Mouse (Mus musculus) embryonic facial prominence, embryonic 11.5 days (tissue): Measurements from ENCODE around the gene Cacna1c. TPM values are rescaled to one million over a fixed set of nuclear protein-coding genes. Genes with fewer than 3 reads are reported as not detected.

Experiments used
- ATAC-seq: fragments of 200-750 bp; cut with Nextera tagmentation; replicated peaks from 2 replicates; pipeline ENCODE4 v1.8.0; 2017; ENCODE audit warnings: low read depth; ENCODE audit not compliant: insufficient number of reproducible peaks, low FRiP score, low TSS enrichment
- DNase-seq: peaks from one replicate; pipeline ENCODE4 v3.0.0-alpha.2; 2015; ENCODE audit warnings: low spot score
- H3K27ac ChIP-seq: fragments of 300-500 bp; sonication (generic); replicated peaks from 2 replicates; pipeline ENCODE4 v1.5.1; 2014; ENCODE audit warnings: mild to moderate bottlenecking, low read depth, low read length, control low read depth
- H3K27me3 ChIP-seq: fragments of 300-500 bp; sonication (generic); 2 replicates; pipeline ENCODE4 v1.6.1; 2014; ENCODE audit warnings: mild to moderate bottlenecking, low read length, moderate library complexity, mixed read lengths; ENCODE audit not compliant: control insufficient read depth, insufficient read depth
- H3K36me3 ChIP-seq: fragments of 300-500 bp; sonication (generic); replicated peaks from 2 replicates; pipeline ENCODE4 v1.6.1; 2014; ENCODE audit warnings: low read depth, mild to moderate bottlenecking, low read length, moderate library complexity, mixed read lengths; ENCODE audit not compliant: control insufficient read depth, insufficient read depth
- H3K4me1 ChIP-seq: fragments of 300-500 bp; sonication (generic); 2 replicates; pipeline ENCODE4 v1.6.1; 2014; ENCODE audit warnings: low read length, mixed read lengths; ENCODE audit not compliant: control insufficient read depth, insufficient read depth
- H3K4me2 ChIP-seq: fragments of 300-500 bp; sonication (generic); 2 replicates; pipeline ENCODE4 v1.6.1; 2014; ENCODE audit warnings: low read depth, mild to moderate bottlenecking, control low read depth, low read length, moderate library complexity
- H3K4me3 ChIP-seq: fragments of 300-500 bp; sonication (generic); 2 replicates; pipeline ENCODE4 v1.5.1; 2014; ENCODE audit warnings: low read depth, low read length, control low read depth
- H3K9ac ChIP-seq: fragments of 300-500 bp; sonication (generic); replicated peaks from 2 replicates; pipeline ENCODE4 v1.6.1; 2014; ENCODE audit warnings: mild to moderate bottlenecking, control low read depth, low read length
- H3K9me3 ChIP-seq: fragments of 300-500 bp; sonication (generic); replicated peaks from 2 replicates; pipeline ENCODE4 v1.6.1; 2016; ENCODE audit warnings: mild to moderate bottlenecking, low read length, inconsistent platforms, mixed read lengths; ENCODE audit not compliant: control insufficient read depth
- WGBS: fragments of 180-500 bp; shearing (Covaris S2); extraction: QIAGEN DNeasy Blood & Tissue Kit; methylation state at CpG from one replicate; pipeline ENCODE4 v1.1.7; 2014; 5-methylcytosine and 5-hydroxymethylcytosine counted together
- polyA plus RNA-seq: library from polyadenylated mRNA; unstranded; fragments of >200 nt; fragmentation: Nextera tagmentation; extraction: Ambion mirVana; gene quantifications from 2 replicates; pipeline ENCODE4 v1.2.1, GENCODE M21; 2014

The Cacna1c gene
- polyA plus RNA-seq, 1 experiment from 2014 or later = 4.3 TPM

- DNase-seq (no peak), ATAC-seq (no peak)
- H3K4me1 ChIP-seq = no peaks in the 10 kb centered on the region
- H3K27ac ChIP-seq = no peak overlapping the region
- H3K9ac ChIP-seq = no peak overlapping the region
- H3K4me2 ChIP-seq = no peak overlapping the region
- no peaks in the 10 kb centered on the region for H3K36me3 ChIP-seq
- H3K9me3 ChIP-seq = no peaks in the 10 kb centered on the region
- H3K27me3 ChIP-seq = no peaks in the 10 kb centered on the region
- H3K4me3 ChIP-seq = no peak overlapping the region
- WGBS = 83% methylated on average over 4 of the region's 4 CpGs
Observed at GRCm38 (mm10) chr6:118968776-118969175, 227.4 kb downstream of the Cacna1c start.

GRCm38 (mm10) chr6:118966904-118967303, 229.3 kb downstream of the Cacna1c start:
- DNase-seq = no peak
- H3K4me2 ChIP-seq = no peak overlapping the region

DNA sequence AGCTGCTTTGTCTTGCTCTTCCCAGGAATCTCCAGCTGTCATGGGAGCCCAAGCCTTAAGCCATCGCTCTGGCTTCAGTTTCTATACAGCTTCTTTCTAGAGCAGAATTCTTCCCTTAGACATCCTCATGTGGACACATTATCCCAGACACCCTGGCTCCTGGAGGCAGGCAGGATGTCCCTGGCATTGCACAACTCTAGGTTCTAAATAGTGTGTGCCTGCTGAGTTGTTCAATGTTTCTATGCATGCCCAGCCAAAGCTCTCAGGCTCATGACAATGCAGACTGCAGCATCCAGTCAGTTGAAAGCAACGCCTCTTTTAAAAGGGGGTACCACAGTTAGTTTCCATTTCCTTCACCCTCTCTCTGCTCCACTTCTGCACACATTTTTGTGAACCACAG, 230.6 kb downstream of the Cacna1c start:
- no peaks in the 10 kb centered on the region for H3K27me3 ChIP-seq
- no peaks in the 10 kb centered on the region for H3K36me3 ChIP-seq
- H3K9me3 ChIP-seq = no peaks in the 10 kb centered on the region
- no peak overlapping the region for H3K4me2 ChIP-seq
- H3K27ac ChIP-seq = no peak overlapping the region
- no peak overlapping the region for H3K4me3 ChIP-seq
- H3K9ac ChIP-seq = no peak overlapping the region
- DNase-seq (no peak), ATAC-seq (no peak)
- H3K4me1 ChIP-seq = no peaks in the 10 kb centered on the region
- 84% methylated on average over 2 of the region's 2 CpGs for WGBS

More at GRCm38 (mm10) chr6:118966904-118967303, 229.3 kb downstream of the Cacna1c start:
- H3K27ac ChIP-seq = no peak overlapping the region
- H3K9me3 ChIP-seq = no peaks in the 10 kb centered on the region
- no peaks in the 10 kb centered on the region for H3K27me3 ChIP-seq
- no peak overlapping the region for H3K4me3 ChIP-seq
- ATAC-seq = no peak
- no peaks in the 10 kb centered on the region for H3K4me1 ChIP-seq
- 91% methylated on average over 4 of the region's 4 CpGs for WGBS
- no peaks in the 10 kb centered on the region for H3K36me3 ChIP-seq
- H3K9ac ChIP-seq = no peak overlapping the region

DNA sequence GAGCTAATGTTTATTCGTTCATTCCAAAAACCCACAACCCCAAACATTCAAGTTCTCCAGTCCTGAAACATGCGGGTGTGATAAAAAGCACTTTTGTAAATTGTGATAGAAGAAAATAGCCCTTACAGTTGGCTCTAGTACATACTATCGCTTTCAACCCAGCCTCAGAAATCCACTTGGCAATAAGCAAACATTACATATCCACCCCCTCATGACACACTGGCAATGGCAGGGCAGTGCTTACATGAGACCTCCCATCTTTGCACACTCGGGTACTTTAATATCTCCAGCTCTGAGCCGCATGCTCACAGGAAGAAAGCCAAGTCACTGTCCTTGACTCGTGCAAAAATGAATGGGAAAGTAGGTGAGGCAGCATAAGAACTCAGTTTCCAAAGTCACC, 232.4 kb downstream of the Cacna1c start:
- DNase-seq (no peak), ATAC-seq (no peak)
- Histone ChIP-seq H3K27ac (no peak overlapping the region), H3K36me3 (no peaks in the 10 kb centered on the region), H3K9me3 (no peaks in the 10 kb centered on the region), H3K27me3 (no peaks in the 10 kb centered on the region), H3K4me1 (no peaks in the 10 kb centered on the region), H3K4me3 (no peak overlapping the region), H3K9ac (no peak overlapping the region), H3K4me2 (no peak overlapping the region)
- 91% methylated on average over 6 of the region's 6 CpGs for WGBS

DNA sequence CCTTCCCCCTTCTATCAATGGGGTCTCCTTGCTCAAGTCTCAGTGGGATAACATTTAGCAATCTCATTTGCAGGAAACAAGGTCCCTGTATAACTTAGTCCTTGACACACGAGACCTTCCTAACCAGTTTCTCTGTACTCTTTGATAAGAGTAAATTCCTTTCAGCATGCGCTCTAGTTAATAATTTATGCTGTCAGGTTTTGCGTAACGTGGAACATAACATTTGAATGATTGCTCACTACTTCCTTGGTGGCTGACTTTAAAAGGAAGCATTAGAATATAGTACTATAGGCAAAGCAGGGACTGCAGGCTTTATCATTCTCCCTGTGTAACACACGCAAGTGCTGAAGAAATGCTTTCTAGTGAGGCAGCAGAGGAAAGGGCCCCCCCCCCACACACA, 232.9 kb downstream of the Cacna1c start:
- Histone ChIP-seq H3K4me2 (no peak overlapping the region), H3K9me3 (no peaks in the 10 kb centered on the region)
- 88% methylated on average over 5 of the region's 5 CpGs for WGBS

GRCm38 (mm10) chr6:118958529-118958928, 237.7 kb downstream of the Cacna1c start:
- WGBS = 89% methylated on average over 9 of the region's 9 CpGs
- Histone ChIP-seq H3K4me2 (no peak overlapping the region), H3K9me3 (no peaks in the 10 kb centered on the region), H3K9ac (no peak overlapping the region), H3K4me3 (no peak overlapping the region), H3K4me1 (no peaks in the 10 kb centered on the region), H3K36me3 (no peaks in the 10 kb centered on the region), H3K27ac (no peak overlapping the region), H3K27me3 (no peaks in the 10 kb centered on the region)
- no peak for ATAC-seq
- DNase-seq = no peak

More for the DNA sequence above, 232.9 kb downstream of the Cacna1c start:
- Histone ChIP-seq H3K9ac (no peak overlapping the region), H3K27ac (no peak overlapping the region), H3K4me1 (no peaks in the 10 kb centered on the region), H3K27me3 (no peaks in the 10 kb centered on the region), H3K4me3 (no peak overlapping the region), H3K36me3 (no peaks in the 10 kb centered on the region)
- no peak for ATAC-seq
- no peak for DNase-seq

GRCm38 (mm10) chr6:118956234-118956633, 240.0 kb downstream of the Cacna1c start:
- H3K27ac ChIP-seq = no peak overlapping the region
- H3K9me3 ChIP-seq = no peaks in the 10 kb centered on the region
- H3K4me2 ChIP-seq = no peak overlapping the region
- H3K4me1 ChIP-seq = no peaks in the 10 kb centered on the region
- DNase-seq (no peak), ATAC-seq (no peak)
- 89% methylated on average over 4 of the region's 4 CpGs for WGBS
- no peak overlapping the region for H3K4me3 ChIP-seq
- H3K27me3 ChIP-seq = no peaks in the 10 kb centered on the region
- no peaks in the 10 kb centered on the region for H3K36me3 ChIP-seq
- no peak overlapping the region for H3K9ac ChIP-seq

DNA sequence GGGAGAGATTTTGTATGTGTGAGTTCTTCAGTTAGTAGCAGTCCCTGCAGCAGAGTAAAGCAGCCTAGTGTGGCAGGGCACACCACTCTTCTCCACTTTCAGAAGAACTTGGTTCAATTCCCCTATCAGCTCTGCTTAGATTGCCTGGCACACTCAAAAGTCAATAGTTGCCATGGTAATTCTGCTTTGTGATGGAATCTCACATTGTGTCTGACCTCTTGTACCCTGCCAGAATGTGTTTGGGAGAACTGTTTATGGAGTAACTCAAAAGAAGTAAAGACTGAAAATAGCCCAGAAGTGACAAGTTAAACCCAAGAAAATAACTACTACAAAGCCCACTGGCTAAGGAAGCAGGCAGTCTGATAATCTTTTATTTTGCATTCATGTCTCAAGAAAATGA, 240.4 kb downstream of the Cacna1c start:
- Histone ChIP-seq H3K36me3 (no peaks in the 10 kb centered on the region), H3K4me3 (no peak overlapping the region), H3K4me2 (no peak overlapping the region), H3K9me3 (no peaks in the 10 kb centered on the region), H3K4me1 (no peaks in the 10 kb centered on the region), H3K27me3 (no peaks in the 10 kb centered on the region), H3K27ac (no peak overlapping the region), H3K9ac (no peak overlapping the region)
- DNase-seq (no peak), ATAC-seq (no peak)
